Mouse (Mus musculus) midbrain, embryonic 10.5 days (tissue): ENCODE data around the gene Psap. TPM values are rescaled to one million over a fixed set of nuclear protein-coding genes. Genes with fewer than 3 reads are reported as not detected.
"Not testable (repeated sequence)": the region's sequence is repeated elsewhere in the genome, so short reads cannot be mapped to it uniquely, and the experiment has no call there.

ENCODE experiments used
- DNase-seq: peaks from one replicate; pipeline ENCODE4 v3.0.0-alpha.2; 2017; ENCODE audit warnings: low spot score
- H3K27ac ChIP-seq: fragments of 300-500 bp; sonication (generic); replicated peaks from 2 replicates; pipeline ENCODE4 v1.5.1; 2016; ENCODE audit warnings: mild to moderate bottlenecking
- H3K27me3 ChIP-seq: fragments of 300-500 bp; sonication (generic); 2 replicates; pipeline ENCODE4 v1.6.1; 2016; ENCODE audit warnings: low read depth, mild to moderate bottlenecking; ENCODE audit not compliant: poor library complexity, severe bottlenecking
- H3K36me3 ChIP-seq: fragments of 300-500 bp; sonication (generic); 2 replicates; pipeline ENCODE4 v1.6.1; 2016; ENCODE audit warnings: mild to moderate bottlenecking, moderate library complexity
- H3K4me1 ChIP-seq: fragments of 300-500 bp; sonication (generic); 2 replicates; pipeline ENCODE4 v1.6.1; 2016
- H3K4me3 ChIP-seq: fragments of 300-500 bp; sonication (generic); 2 replicates; pipeline ENCODE4 v1.5.1; 2016; ENCODE audit warnings: mild to moderate bottlenecking, moderate library complexity
- H3K9me3 ChIP-seq: fragments of 300-500 bp; sonication (generic); replicated peaks from 2 replicates; pipeline ENCODE4 v1.6.1; 2016; ENCODE audit warnings: mild to moderate bottlenecking
- whole genome bisulfite sequencing: fragments of 180-500 bp; shearing (Covaris S2); methylation state at CpG from one replicate; pipeline ENCODE4 v1.1.7; 2016; 5-methylcytosine and 5-hydroxymethylcytosine counted together
- polyA plus RNA-seq: library from polyadenylated mRNA; unstranded; fragments of >200 nt; fragmentation: Nextera tagmentation; extraction: Ambion mirVana; gene quantifications from 2 replicates; pipeline ENCODE4 v1.2.1, GENCODE M21; 2016

Psap gene
- polyA plus RNA-seq, 1 experiment from 2014 or later: 52.0 TPM

DNA sequence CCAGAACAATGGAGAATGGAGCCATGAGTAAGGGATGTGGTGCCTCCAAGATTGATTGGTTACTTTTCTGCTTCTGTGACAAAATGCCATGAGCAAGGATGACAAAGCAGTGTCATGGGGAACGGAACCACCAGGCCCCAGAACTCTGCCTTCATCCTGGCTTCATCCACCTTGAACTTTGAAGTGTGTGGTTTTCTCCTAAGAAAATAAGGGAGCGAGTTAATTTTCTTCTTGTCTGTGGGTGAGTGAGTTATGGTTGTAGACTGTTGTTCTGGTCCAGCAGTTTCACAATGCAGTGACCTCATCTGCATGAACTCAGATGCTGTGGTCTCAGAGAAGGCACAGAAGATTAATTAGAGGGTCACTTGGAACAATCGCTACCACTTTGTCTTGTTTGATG is 29.1 kb upstream of the Psap start:
- H3K9me3 ChIP-seq, H3K4me1 ChIP-seq, H3K4me3 ChIP-seq, H3K27ac ChIP-seq, H3K27me3 ChIP-seq, DNase-seq, H3K36me3 ChIP-seq: not testable (repeated sequence)
- WGBS: 93% methylated on average over 3 of the region's 3 CpGs

DNA sequence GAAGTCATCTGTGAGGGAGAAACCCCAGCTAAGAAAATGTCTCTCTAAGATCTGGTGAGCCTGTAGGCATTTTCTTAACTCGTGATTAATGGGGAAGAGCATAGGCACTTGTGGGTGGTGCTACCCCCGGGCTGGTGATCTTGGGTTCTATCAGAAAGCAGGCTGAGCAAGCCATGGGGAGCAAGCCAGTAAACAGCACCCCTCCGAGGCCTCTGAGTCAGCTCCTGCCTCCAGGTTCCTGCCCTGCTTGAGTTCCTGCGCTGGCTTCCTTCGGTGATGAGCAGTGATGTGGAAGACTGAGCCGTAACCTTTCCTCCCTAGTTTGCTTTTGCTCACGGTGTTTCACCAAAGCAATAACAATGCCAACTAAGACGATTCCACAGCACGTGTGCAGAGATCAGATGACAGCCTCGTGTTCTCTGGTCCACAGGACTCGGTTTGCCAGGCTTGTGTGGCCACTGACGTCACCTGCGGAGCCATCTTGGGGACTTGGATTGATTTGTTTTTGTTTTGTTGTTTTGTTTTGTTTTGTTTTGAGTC is 26.9 kb upstream of the Psap start:
- Histone ChIP-seq H3K27me3 (no peaks in the 10 kb centered on the region), H3K9me3 (no peaks in the 10 kb centered on the region), H3K4me3 (no peak overlapping the region), H3K4me1 (no peaks in the 10 kb centered on the region), H3K27ac (no peak overlapping the region), H3K36me3 (no peaks in the 10 kb centered on the region)
- DNase-seq: no peak
- 82% methylated on average over 13 of the region's 13 CpGs for WGBS

DNA sequence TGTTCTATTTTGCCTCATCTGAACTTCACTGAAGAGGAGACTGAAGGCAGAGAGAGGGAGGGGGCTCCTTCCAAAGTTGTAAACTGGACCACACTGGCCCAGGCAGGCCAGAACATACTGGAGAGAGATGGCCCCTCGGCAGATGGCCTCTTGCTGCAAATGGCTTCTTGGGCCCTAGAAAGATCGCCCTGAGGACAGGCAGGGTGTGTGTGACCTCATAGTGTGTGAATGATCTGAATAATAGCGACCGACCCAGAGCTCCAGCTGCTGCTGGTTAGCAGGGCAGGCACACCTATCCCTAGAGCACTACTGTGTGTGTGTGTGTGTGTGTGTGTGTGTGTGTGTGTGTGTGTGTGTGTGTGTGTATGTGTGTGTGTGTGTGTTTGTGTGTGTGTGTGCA is 25.2 kb upstream of the Psap start:
- Histone ChIP-seq H3K27me3 (no peaks in the 10 kb centered on the region), H3K27ac (no peak overlapping the region; the same call in 1 of the 2 replicates), H3K36me3 (no peaks in the 10 kb centered on the region), H3K4me1 (no peaks in the 10 kb centered on the region), H3K9me3 (no peaks in the 10 kb centered on the region), H3K4me3 (no peak overlapping the region)
- no peak for DNase-seq
- 82% methylated on average over 4 of the region's 4 CpGs for WGBS

DNA sequence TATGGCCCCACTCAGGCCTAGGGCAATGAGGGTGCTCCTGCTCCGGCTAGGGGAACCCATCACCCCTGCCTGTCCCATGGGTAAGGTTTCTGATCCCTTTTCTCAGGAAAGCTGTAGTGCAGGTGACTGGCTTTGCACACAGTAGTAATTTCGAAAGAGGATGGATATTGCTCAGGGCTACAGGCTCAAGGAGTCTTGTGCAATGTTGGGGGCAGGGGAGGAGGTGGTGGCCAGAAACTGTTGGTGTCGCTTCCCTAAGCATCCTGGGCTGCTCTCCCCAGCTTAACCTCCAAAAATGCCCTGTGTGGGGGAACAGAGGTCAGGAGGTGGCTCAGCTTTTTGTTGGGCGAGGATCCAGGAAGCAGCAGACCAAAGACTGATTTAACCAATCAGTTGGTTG is 24.8 kb upstream of the Psap start:
- WGBS: 67% methylated on average over 4 of the region's 4 CpGs
- no peak for DNase-seq
- H3K36me3 ChIP-seq: no peaks in the 10 kb centered on the region

DNA sequence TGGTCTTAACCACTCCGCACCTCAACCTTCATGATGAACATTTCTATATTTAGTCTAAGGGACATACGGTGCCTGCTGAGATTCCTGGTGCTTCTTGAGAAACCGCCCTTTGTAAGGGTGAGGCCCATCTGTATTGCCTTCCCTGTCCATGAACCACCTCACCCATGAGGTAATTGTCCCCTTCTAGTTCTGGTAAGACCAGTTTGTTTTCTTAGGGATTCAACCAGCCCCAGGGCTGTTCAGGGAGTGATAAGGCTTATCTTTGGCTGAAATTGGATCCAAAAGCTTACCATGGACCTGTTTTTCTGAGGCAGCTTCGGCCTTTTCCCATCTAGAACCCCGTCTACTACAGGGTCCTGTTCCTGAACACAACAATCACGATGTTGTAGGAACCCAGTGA is 21.3 kb upstream of the Psap start:
- H3K27ac ChIP-seq: no peak overlapping the region
- H3K4me3 ChIP-seq: no peak overlapping the region
- H3K4me1 ChIP-seq: no peaks in the 10 kb centered on the region
- 84% methylated on average over 6 of the region's 6 CpGs for WGBS
- no peaks in the 10 kb centered on the region for H3K9me3 ChIP-seq
- no peaks in the 10 kb centered on the region for H3K27me3 ChIP-seq
- H3K36me3 ChIP-seq: no peaks in the 10 kb centered on the region
- no peak for DNase-seq

More for the DNA sequence above, 24.8 kb upstream of the Psap start:
- Histone ChIP-seq H3K4me1 (no peaks in the 10 kb centered on the region), H3K27me3 (no peaks in the 10 kb centered on the region), H3K27ac (no peak overlapping the region), H3K4me3 (no peak overlapping the region), H3K9me3 (no peaks in the 10 kb centered on the region)

DNA sequence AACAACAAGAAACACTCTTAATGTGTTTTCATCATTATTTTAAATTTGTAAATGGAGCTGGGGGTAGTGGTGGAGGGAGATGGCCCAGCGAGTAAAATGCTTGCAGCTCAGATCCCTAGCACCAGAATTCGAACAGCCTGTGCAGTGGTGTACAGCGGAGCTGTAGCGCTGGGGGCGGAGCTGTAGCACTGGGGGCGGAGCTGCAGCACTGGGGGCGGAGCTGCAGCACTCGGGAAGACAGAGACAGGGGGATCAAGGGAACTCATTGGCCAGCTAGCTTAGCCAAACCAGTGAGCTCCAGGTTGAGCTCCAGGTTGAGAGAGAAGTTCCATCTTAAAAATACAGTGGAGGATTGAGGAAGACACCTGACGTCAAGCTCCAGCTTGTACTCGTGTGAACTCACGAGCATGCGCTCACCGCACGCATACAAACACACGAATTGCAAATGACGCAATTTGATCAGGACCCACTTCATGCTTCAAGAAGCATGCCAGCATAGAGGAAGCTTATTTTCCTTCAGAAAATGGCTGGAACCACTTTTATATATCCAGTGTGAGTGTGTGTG is 20.1 kb upstream of the Psap start:
- Histone ChIP-seq H3K4me1 (peaks cover 6% of the 10 kb centered on the region; the same call in 1 of the 2 replicates), H3K27me3 (no peaks in the 10 kb centered on the region), H3K4me3 (no peak overlapping the region), H3K36me3 (no peaks in the 10 kb centered on the region), H3K9me3 (no peaks in the 10 kb centered on the region), H3K27ac (no peak overlapping the region)
- no peak for DNase-seq
- WGBS: 63% methylated on average over 16 of the region's 16 CpGs

DNA sequence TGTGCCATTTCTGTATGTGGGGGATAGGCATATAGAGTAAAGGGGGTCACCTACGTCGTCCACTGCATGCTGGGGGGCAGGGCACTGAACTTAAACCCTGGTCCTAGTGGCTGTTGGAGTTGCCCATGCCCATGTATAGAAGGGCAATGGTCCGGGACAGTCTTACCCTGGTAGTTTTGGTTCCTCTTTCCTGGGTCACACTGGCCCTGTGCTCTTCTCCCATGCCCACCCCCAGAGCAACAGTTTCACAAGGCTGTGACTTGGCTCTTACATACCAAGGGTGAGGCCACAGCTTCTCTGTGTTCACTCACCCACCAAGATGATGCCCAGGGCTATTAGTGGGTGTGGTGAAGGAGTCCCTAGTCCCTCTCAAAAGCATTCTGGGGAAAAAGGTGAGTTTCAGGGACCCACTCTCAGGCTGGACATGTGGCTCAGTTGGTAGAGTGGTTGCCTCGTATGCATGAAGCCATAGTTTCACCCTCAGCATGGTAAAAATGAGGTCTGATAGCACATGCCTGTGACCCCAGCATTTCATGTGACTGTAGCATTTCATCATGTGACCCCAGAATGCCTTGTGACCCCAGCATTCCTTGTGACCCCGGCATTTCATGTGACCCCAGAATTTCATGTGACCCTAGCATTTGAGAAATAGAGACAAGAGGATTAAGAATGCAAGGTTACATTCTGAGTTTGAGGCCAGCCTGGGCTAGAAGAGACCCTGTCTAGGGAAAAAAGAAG is 16.7 kb upstream of the Psap start:
- no peak for DNase-seq
- no peaks in the 10 kb centered on the region for H3K36me3 ChIP-seq
- no peaks in the 10 kb centered on the region for H3K27me3 ChIP-seq
- 91% methylated on average over 5 of the region's 5 CpGs for whole genome bisulfite sequencing
- H3K4me3 ChIP-seq: no peak overlapping the region
- H3K4me1 ChIP-seq: peaks cover 6% of the 10 kb centered on the region; the same call in 1 of the 2 replicates
- 0 out of 2 replicates have a peak overlapping the region, but pooled peaks have one; percentile 13 for H3K27ac ChIP-seq
- no peaks in the 10 kb centered on the region for H3K9me3 ChIP-seq

DNA sequence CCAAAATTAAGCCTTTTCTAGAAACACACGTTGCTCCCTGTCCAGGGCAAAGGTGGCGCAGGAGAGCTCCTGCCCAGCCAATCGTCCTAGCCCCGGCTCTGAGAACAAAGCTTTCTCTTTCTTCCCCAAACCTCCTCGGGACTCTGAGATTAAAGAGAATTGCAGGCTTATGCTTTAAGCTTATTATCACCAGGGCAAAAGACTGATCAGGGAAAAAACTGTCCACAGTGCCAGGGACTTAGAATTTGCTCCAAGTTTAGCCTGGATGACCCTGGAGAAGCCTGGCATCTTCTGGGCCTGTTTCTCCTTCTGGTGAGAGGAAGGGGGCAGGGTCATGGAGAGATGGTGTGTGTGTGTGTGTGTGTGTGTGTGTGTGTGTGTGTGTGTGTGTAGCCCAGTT is 15.9 kb upstream of the Psap start:
- no peak for DNase-seq
- Histone ChIP-seq H3K4me1 (peaks cover 6% of the 10 kb centered on the region; the same call in 1 of the 2 replicates), H3K27ac (0 out of 2 replicates have a peak overlapping the region, but pooled peaks have one; percentile 13), H3K36me3 (no peaks in the 10 kb centered on the region), H3K9me3 (no peaks in the 10 kb centered on the region), H3K27me3 (no peaks in the 10 kb centered on the region), H3K4me3 (no peak overlapping the region)
- WGBS: 28% methylated on average over 5 of the region's 5 CpGs

DNA sequence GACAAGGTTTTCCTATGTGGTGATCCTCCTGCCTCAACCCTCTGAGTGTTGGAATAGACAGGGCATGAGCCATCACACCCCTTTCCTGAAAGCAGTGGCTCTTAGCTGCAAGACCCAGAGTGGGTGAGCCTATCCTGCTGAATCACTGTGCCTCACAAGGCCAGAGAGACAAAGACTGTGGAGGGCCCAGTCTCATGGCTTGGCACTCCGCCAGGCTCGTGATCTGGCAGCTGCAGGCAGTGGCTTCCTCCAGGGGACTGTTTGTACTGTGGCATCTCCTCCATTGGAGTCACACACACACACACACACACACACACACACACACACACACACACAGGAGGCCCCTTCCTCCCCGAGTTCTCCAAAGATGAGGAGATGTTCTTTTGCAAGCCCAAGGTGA is 15.0 kb upstream of the Psap start:
- WGBS: 87% methylated on average over 3 of the region's 3 CpGs

DNA sequence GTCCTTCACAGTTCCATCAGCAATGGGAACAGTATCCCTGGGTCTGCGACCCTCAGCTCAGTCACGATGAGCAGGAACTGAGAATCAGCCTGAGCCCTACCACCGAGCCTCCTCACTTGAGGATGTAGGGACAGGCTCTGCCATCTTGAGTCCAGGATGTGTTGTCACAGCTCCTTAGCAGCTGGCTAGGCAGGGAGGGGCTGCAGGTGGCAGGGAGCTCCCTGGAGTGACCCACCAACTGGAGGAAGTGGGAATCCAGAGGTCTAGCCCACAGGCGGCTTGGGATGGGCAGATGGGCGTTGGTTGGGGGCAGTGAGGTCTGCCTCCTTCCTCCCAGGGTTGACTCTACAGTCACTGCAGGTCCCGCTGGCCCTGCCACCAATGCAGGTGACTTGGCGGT is 14.1 kb upstream of the Psap start:
- DNase-seq: no peak
- Histone ChIP-seq H3K9me3 (no peaks in the 10 kb centered on the region), H3K27ac (no peak overlapping the region), H3K36me3 (no peaks in the 10 kb centered on the region), H3K27me3 (no peaks in the 10 kb centered on the region), H3K4me3 (no peak overlapping the region), H3K4me1 (peaks cover 6% of the 10 kb centered on the region; the same call in 1 of the 2 replicates)
- 85% methylated on average over 7 of the region's 7 CpGs for WGBS

More for the DNA sequence above, 15.0 kb upstream of the Psap start:
- Histone ChIP-seq H3K4me1 (peaks cover 6% of the 10 kb centered on the region; the same call in 1 of the 2 replicates), H3K4me3 (no peak overlapping the region), H3K27ac (peak overlapping the region; percentile 46; the same call in 1 of the 2 replicates), H3K27me3 (no peaks in the 10 kb centered on the region), H3K9me3 (no peaks in the 10 kb centered on the region), H3K36me3 (no peaks in the 10 kb centered on the region)
- no peak for DNase-seq

DNA sequence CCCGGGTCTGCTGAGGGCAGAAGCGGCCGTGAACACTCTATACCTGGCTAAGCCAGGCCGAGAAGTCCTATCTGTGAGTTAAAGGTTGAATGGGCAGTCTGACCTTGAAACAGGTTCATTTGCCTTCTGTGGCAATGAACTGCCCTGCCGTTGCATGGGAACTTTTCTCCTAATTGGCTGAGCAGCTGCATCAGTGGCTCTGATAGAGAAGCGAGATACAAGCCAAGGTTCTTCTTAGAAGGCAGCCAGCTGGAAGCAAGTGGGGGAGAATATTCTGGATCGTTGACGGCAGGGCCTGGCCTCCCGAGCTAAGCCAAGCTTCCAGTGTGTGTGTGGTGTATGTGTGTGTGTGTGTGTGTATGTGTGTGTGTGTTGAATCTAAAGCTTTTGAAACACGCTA is 12.2 kb upstream of the Psap start:
- H3K4me1 ChIP-seq: peaks cover 11% of the 10 kb centered on the region; the same call in 1 of the 2 replicates
- 87% methylated on average over 10 of the region's 10 CpGs for WGBS
- H3K4me3 ChIP-seq: no peak overlapping the region
- no peaks in the 10 kb centered on the region for H3K9me3 ChIP-seq
- no peaks in the 10 kb centered on the region for H3K36me3 ChIP-seq
- no peak overlapping the region for H3K27ac ChIP-seq
- no peak for DNase-seq
- H3K27me3 ChIP-seq: no peaks in the 10 kb centered on the region

DNA sequence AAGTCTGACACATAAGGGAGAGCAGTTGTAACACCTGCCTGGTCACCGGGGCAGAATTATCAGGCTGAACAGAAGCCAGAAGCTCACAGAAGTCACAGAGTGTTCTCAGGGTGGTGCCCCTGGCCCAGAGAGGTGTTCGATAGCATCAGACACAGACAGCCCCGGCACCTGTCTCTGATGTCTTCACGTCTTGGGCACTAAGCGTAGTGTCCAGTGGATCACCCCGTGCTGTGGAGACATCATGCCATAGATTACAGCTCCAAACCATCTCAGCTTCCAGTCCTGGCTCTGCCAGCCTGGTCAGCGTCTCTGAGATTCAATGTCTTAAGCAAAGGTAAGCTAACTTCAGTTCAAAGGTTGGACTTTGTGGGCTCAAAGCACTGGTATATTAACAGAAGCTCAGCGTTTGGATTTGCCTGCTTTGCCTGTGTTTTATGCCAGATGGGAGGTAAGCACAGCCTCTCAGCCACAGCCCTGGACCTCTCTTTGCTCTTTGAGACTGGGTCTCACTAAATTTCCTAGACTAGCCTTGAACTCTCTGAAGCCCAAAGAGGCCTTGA is 10.5 kb upstream of the Psap start:
- no peak overlapping the region for H3K27ac ChIP-seq
- 93% methylated on average over 8 of the region's 8 CpGs for WGBS
- peaks cover 6% of the 10 kb centered on the region; the same call in 1 of the 2 replicates for H3K4me1 ChIP-seq
- no peaks in the 10 kb centered on the region for H3K27me3 ChIP-seq
- no peaks in the 10 kb centered on the region for H3K36me3 ChIP-seq
- H3K4me3 ChIP-seq: no peak overlapping the region
- H3K9me3 ChIP-seq: no peaks in the 10 kb centered on the region
- DNase-seq: no peak

DNA sequence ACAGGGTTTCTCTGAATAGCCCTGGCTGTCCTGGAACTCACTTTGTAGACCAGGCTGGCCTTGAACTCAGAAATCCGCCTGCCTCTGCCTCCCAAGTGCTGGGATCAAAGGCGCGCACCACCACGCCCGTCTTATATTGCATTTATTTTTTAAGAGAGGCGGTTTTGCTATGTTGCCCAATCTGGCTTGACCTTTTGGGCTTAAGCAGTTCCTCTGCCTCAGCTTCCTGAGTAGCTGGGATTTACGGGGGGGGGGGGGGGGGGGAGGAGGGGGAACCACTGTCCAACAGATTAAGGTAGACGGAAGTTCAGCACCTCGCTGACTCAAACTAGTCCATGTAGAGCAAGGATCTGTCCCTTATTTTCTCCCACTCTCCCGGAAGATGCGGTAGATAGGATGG is 8.7 kb upstream of the Psap start:
- Histone ChIP-seq H3K9me3 (no peaks in the 10 kb centered on the region), H3K4me3 (no peak overlapping the region), H3K27me3 (no peaks in the 10 kb centered on the region), H3K36me3 (no peaks in the 10 kb centered on the region), H3K4me1 (0 out of 2 replicates have a peak, but pooled peaks cover 6% of the 10 kb centered on the region), H3K27ac (no peak overlapping the region)
- DNase-seq: no peak
- WGBS: 94% methylated on average over 10 of the region's 11 CpGs
